30 mouse cellular contexts compared by ENCODE assay signal in genomic region chr19:57235931-57236330, GRCm38 (mm10).
DNase-seq lines count a peak whose midpoint lies in the region; ATAC-seq and TF ChIP-seq lines count a peak whose summit lies in the region.
"Had no signal": no experiment of that assay in that cellular context is flagged by ENCODE, and none has a peak within 500 bp of the region (broad histone marks: within the 10 kb centered on the region; RNA-seq: fewer than 3 reads in every experiment).

No protein-coding gene starts in this region.

- no peak overlapping the region for H3K9ac ChIP-seq in forebrain, postnatal 0 days
- H3K9ac ChIP-seq in forebrain, embryonic 12.5 days, result no peak overlapping the region
- H3K9ac ChIP-seq: embryonic facial prominence, embryonic 12.5 days; heart, embryonic 15.5 days; hindbrain, embryonic 12.5 days; liver, embryonic 12.5 days; liver, postnatal 0 days; midbrain, embryonic 15.5 days; neural tube, embryonic 12.5 days had no signal

- H3K36me3 ChIP-seq in forebrain, postnatal 0 days (ENCODE audit: insufficient read depth), result no peaks in the 10 kb centered on the region
- H3K36me3 ChIP-seq in forebrain, embryonic 12.5 days (replicated peaks), result no peaks in the 10 kb centered on the region
- H3K36me3 ChIP-seq: embryonic facial prominence, embryonic 12.5 days; heart, embryonic 10.5 days; heart, embryonic 15.5 days; hindbrain, embryonic 12.5 days; liver, embryonic 12.5 days; midbrain, embryonic 15.5 days; neural tube, embryonic 12.5 days had no signal

- no peak for ATAC-seq in forebrain, postnatal 0 days
- no peak for ATAC-seq in forebrain, embryonic 12.5 days (ENCODE audit: low FRiP score)
- ATAC-seq: intestine, embryonic 16.5 days; liver, embryonic 12.5 days; liver, postnatal 0 days had no signal

- no peaks in the 10 kb centered on the region for H3K9me3 ChIP-seq in forebrain, postnatal 0 days (ENCODE audit: low read length)
- no peaks in the 10 kb centered on the region for H3K9me3 ChIP-seq in forebrain, embryonic 12.5 days
- H3K9me3 ChIP-seq: embryonic facial prominence, embryonic 12.5 days; heart, embryonic 10.5 days; heart, embryonic 15.5 days; hindbrain, embryonic 12.5 days; liver, embryonic 12.5 days; midbrain, embryonic 15.5 days; neural tube, embryonic 12.5 days had no signal

- WGBS in forebrain, postnatal 0 days, result 77% methylated on average over 2 of the region's 2 CpGs
- WGBS in forebrain, embryonic 12.5 days, result 95% methylated on average over 2 of the region's 2 CpGs

- 0 out of 2 replicates have a peak overlapping the region, but pooled peaks have one; percentile 0 for H3K4me2 ChIP-seq in forebrain, postnatal 0 days (ENCODE audit: low read depth)
- no peak overlapping the region for H3K4me2 ChIP-seq in forebrain, embryonic 12.5 days
- H3K4me2 ChIP-seq: embryonic facial prominence, embryonic 12.5 days; heart, embryonic 15.5 days; hindbrain, embryonic 12.5 days; liver, embryonic 12.5 days; neural tube, embryonic 12.5 days had no signal

- no peak for TF ChIP-seq CTCF in forebrain, postnatal 0 days (IDR thresholded peaks at IDR 0.05; ENCODE audit: low read depth)

- no peak overlapping the region for H3K27ac ChIP-seq in forebrain, postnatal 0 days (ENCODE audit: low read depth, low read length)
- H3K27ac ChIP-seq in forebrain, embryonic 12.5 days, result no peak overlapping the region
- H3K27ac ChIP-seq: embryonic facial prominence, embryonic 12.5 days; heart, embryonic 10.5 days; heart, embryonic 15.5 days; hindbrain, embryonic 12.5 days; hindbrain, postnatal 0 days; kidney, postnatal 0 days; liver, embryonic 12.5 days; macrophage; neural tube, embryonic 12.5 days; stomach, postnatal 0 days had no signal

- peaks cover 6% of the 10 kb centered on the region; the same call in 1 of the 2 replicates for H3K4me1 ChIP-seq in forebrain, postnatal 0 days (ENCODE audit: insufficient read depth)
- 0 out of 2 replicates have a peak, but pooled peaks cover 6% of the 10 kb centered on the region for H3K4me1 ChIP-seq in forebrain, embryonic 12.5 days
- H3K4me1 ChIP-seq: hindbrain, embryonic 12.5 days; liver, embryonic 12.5 days; neural tube, embryonic 12.5 days had no signal

- no peaks in the 10 kb centered on the region for H3K27me3 ChIP-seq in forebrain, postnatal 0 days (ENCODE audit: insufficient read depth, low read length)
- 0 out of 2 replicates have a peak, but pooled peaks cover 3% of the 10 kb centered on the region for H3K27me3 ChIP-seq in forebrain, embryonic 12.5 days
- H3K27me3 ChIP-seq: embryonic facial prominence, embryonic 12.5 days; heart, embryonic 15.5 days; hindbrain, embryonic 12.5 days; liver, embryonic 12.5 days; midbrain, embryonic 15.5 days; neural tube, embryonic 12.5 days had no signal

- H3K4me3 ChIP-seq in forebrain, postnatal 0 days (ENCODE audit: low read depth, low read length), result no peak overlapping the region
- no peak overlapping the region for H3K4me3 ChIP-seq in forebrain, embryonic 12.5 days (replicated peaks)
- H3K4me3 ChIP-seq: embryonic facial prominence, embryonic 12.5 days; heart, embryonic 10.5 days; heart, embryonic 15.5 days; hindbrain, embryonic 12.5 days; liver, embryonic 12.5 days; midbrain, embryonic 15.5 days; myocyte; neural tube, embryonic 12.5 days had no signal

- DNase-seq in forebrain, postnatal 0 days, result no peak
- DNase-seq in cerebellum, adult 18-20 months, result peak; percentile 67 to 74
- DNase-seq in cerebellum, adult 9-10 months, result peak; percentile 86
- DNase-seq in cerebellum, postnatal 36 days, result peak; percentile 66 to 67
- DNase-seq in spleen, postnatal 36 days (ENCODE audit: low spot score in 2 of 2), result no peak
- DNase-seq in gastrocnemius, postnatal 10 days, result no peak
- DNase-seq: adrenal gland, postnatal 36 days; embryo, embryonic 11 days; gastrocnemius, postnatal 14 days; kidney, adult 8-10 months; kidney, postnatal 4 days; layer of hippocampus, postnatal 36 days; left cerebral cortex, postnatal 4 days; liver, postnatal 0 days; spleen, adult 18-20 months; thymus, postnatal 4 days had no signal

Comparison
In these comparisons a context has a peak if more than half of its experiments do, and no peak if none do; other contexts are left out.
1. DNase-seq: peak in cerebellum, adult 18-20 months (2 of 2), cerebellum, adult 9-10 months (single experiment) and cerebellum, postnatal 36 days (2 of 2); none in forebrain, postnatal 0 days (single experiment), spleen, postnatal 36 days (0 of 2) and gastrocnemius, postnatal 10 days (single experiment).